Mouse (Mus musculus) embryonic fibroblast, embryonic 13.5 days (primary cell): ENCODE measurements around the gene Apoa5. TPM values are rescaled to one million over a fixed set of nuclear protein-coding genes. Genes with fewer than 3 reads are reported as not detected.

Source experiments
- H3K27ac ChIP-seq: 2 replicates; pipeline ENCODE4 v1.5.1; 2012; ENCODE audit warnings: low read length, control low read depth, inconsistent platforms; ENCODE audit not compliant: insufficient read depth
- H3K4me1 ChIP-seq: 2 replicates; pipeline ENCODE4 v1.6.1; 2011; ENCODE audit warnings: low read length; ENCODE audit not compliant: control insufficient read depth, insufficient read depth
- H3K4me3 ChIP-seq: 2 replicates; pipeline ENCODE4 v1.5.1; 2011; ENCODE audit warnings: mild to moderate bottlenecking, control low read depth, low read length; ENCODE audit not compliant: insufficient read depth
- CTCF ChIP-seq: IDR thresholded peaks from 2 replicates; pipeline ENCODE4 v1.5.1; 2011; ENCODE audit warnings: mild to moderate bottlenecking, control low read depth, low read length, moderate library complexity, borderline replicate concordance; ENCODE audit not compliant: insufficient read depth
- POLR2A ChIP-seq: IDR thresholded peaks from 2 replicates; pipeline ENCODE4 v1.6.1; 2011; ENCODE audit warnings: low read depth, mild to moderate bottlenecking, control low read depth, low read length, moderate library complexity
- polyA plus RNA-seq: library from polyadenylated mRNA; stranded (reverse); fragments of >200 nt; gene quantifications from 2 replicates; pipeline ENCODE4 v1.2.4, GENCODE M21; 2011; ENCODE audit warnings: low read depth; ENCODE audit not compliant: missing spikeins, insufficient read length

Apoa5 gene
- not detected in 2 replicates for polyA plus RNA-seq

- no peak within 1 kb of the TSS for H3K27ac ChIP-seq
- H3K4me3 ChIP-seq: no peak within 1 kb of the TSS
- TF ChIP-seq CTCF (no peak), POLR2A (no peak)
- no peaks in the 10 kb centered on the region for H3K4me1 ChIP-seq
Observed at GRCm38 (mm10) chr9:46268343-46268873, at the start of gene Apoa5. Apoa5 (plus strand) TSS chr9:46268633.

- TF ChIP-seq POLR2A: no peak
- no peak for TF ChIP-seq CTCF
- H3K27ac ChIP-seq: no peak overlapping the region
- H3K4me1 ChIP-seq: no peaks in the 10 kb centered on the region
- H3K4me3 ChIP-seq: no peak overlapping the region
Observed at GRCm38 (mm10) chr9:46223090-46223489, 45.3 kb upstream of the Apoa5 start.

DNA sequence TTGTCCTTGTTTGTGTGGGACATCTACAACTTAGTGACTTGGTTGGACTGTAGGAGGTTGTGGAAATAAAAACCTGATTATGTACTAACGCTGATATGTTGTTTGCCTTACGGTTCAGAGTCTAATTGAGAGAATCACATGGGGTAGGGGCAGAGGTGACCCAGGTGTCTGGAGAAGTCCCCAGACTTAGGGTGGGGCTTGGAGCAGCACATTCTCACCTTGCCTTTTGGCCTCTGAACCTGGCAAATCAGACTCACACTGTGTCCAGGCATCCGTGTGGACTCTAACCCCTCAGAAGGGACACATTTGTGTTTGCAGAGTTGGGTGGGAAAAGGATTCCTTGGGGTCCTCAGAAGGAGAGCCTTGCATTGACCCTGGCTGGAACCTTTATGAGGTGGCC, 44.3 kb upstream of the Apoa5 start:
- H3K27ac ChIP-seq: no peak overlapping the region
- TF ChIP-seq CTCF: no peak
- no peak for TF ChIP-seq POLR2A
- H3K4me3 ChIP-seq: no peak overlapping the region
- no peaks in the 10 kb centered on the region for H3K4me1 ChIP-seq

DNA sequence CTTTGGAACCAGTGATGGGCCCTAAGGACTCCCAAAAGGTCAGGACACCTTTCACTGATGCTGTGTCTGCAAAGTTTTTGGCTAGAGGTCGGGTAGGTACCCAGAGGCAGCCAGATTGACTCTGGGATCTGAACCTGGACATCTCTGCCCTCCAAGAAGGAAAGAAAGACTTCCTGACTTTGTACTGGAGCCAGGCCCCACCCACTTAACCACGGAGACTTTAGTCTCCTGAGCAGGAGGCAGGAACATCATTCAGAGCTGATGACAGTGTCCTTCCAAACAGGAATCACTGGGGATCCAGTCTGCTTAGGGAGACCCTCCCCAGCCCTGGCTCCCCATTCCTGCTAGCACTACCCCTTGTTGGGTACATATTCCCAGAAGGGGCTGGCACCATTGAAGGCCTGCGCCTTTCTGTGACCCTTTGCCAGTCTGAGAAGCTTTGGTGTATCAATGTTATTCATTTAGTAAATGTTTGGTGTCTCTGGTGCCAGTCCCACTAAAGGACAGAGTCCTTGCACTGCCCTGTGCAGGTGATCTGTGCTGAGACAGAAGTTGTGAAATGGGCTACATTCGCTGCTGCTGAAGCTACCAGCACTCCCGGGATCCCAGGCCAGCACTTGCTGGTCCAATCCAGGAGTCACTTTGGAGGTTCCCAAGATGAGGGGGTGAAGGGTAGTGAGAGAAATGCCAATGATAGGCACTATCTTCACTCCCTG, 43.3 kb upstream of the Apoa5 start:
- TF ChIP-seq CTCF: no peak
- TF ChIP-seq POLR2A: no peak
- no peak overlapping the region for H3K27ac ChIP-seq
- H3K4me1 ChIP-seq: no peaks in the 10 kb centered on the region
- no peak overlapping the region for H3K4me3 ChIP-seq

DNA sequence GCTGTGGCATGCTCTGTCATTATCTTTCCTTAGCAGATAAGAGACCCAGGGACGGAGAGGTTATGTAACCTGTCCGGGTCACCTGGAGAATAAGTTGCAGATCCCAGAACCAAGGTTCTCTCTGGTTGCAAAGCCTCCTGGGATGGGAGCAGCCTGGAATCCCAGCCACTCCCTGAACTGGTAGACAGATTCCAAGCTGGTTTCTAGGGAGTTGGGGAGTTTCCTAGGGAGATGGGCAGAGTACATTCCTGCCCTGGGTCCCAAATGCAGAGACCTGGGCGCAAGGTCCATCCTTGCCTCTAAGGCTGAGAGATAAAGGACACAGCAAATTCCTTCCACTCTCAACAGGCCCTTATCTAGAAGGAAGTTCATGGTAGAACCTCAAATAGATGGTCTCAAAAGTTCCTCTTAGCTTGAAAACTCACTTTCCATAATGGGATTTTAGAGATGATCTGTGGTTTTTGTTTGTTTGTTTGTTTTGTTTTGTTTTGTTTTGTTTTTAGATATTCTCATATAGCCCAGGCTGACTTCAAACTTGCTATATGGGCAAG, 41.3 kb upstream of the Apoa5 start:
- Histone ChIP-seq H3K4me3 (no peak overlapping the region), H3K27ac (no peak overlapping the region), H3K4me1 (no peaks in the 10 kb centered on the region)
- TF ChIP-seq POLR2A (no peak), CTCF (no peak)

- Histone ChIP-seq H3K27ac (no peak within 1 kb of the TSS), H3K4me1 (no peaks in the 10 kb centered on the region), H3K4me3 (no peak within 1 kb of the TSS)
- TF ChIP-seq POLR2A: no peak
Observed at GRCm38 (mm10) chr9:46228491-46228890, 39.9 kb upstream of the Apoa5 start, which contains the start of gene Apoa1. Apoa1 (plus strand) TSS chr9:46228580.

- no peaks in the 10 kb centered on the region for H3K4me1 ChIP-seq
- H3K4me3 ChIP-seq: peak overlapping the region; percentile 30
- TF ChIP-seq POLR2A (no peak), CTCF (peak; percentile 51; the same call in 1 of the 2 replicates)
- H3K27ac ChIP-seq: no peak overlapping the region
Observed at GRCm38 (mm10) chr9:46229573-46230449, 38.6 kb upstream of the Apoa5 start.

GRCm38 (mm10) chr9:46230450-46230975, 37.9 kb upstream of the Apoa5 start:
- Histone ChIP-seq H3K4me1 (no peaks in the 10 kb centered on the region), H3K27ac (no peak overlapping the region), H3K4me3 (peak overlapping the region; percentile 30)
- TF ChIP-seq POLR2A (no peak), CTCF (no peak)

GRCm38 (mm10) chr9:46235196-46235595, 33.2 kb upstream of the Apoa5 start:
- no peaks in the 10 kb centered on the region for H3K4me1 ChIP-seq
- TF ChIP-seq POLR2A: no peak
- TF ChIP-seq CTCF: no peak
- H3K27ac ChIP-seq: no peak overlapping the region
- H3K4me3 ChIP-seq: no peak overlapping the region

DNA sequence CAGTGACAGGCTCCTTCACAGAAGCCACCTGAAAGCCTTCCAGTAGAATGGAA, 33.0 kb upstream of the Apoa5 start, which contains the start of gene Apoc3:
Gene Apoc3 (minus strand): TSS at position 41 of the 53 bp plus-strand sequence.
- Histone ChIP-seq H3K4me1 (no peaks in the 10 kb centered on the region), H3K4me3 (no peak within 1 kb of the TSS), H3K27ac (no peak within 1 kb of the TSS)
- TF ChIP-seq CTCF (no peak), POLR2A (no peak)
